Mouse (Mus musculus): ENCODE measurements around the gene Fam163b. TPM values are rescaled to one million over a fixed set of nuclear protein-coding genes. Genes with fewer than 3 reads are reported as not detected.

Gene Fam163b
- total and polyA plus RNA-seq, 3 experiments = not detected

DNA sequence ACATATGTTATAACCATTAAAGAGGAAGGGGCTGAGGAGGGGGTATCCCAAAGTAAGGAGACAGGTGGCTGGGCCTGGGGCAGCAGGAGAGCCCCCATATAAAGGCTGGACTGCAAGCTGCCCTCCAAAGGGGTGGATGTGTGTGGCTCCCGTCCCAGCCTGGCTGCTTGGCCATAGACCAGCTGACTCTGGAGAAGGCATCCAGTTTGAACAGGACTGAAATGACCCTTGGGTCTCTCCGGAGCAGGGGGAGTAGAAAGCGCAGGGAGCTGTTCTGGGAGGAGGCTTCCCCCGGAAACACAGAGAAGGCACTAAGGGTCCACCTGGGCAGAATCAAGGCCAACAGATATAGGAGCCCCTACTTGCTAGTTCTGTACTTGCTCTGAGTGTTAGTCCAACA, 67.5 kb downstream of the Fam163b start:
- no peak overlapping the region for H3K4me3 ChIP-seq (ENCODE audit: control insufficient read depth in 1 of 2, insufficient read depth in 1 of 2, low read depth in 2 of 2, low read length in 2 of 2)
- H3K9me3 ChIP-seq (replicated peaks; ENCODE audit: insufficient read depth, low read length) = no peaks in the 10 kb centered on the region
- peaks cover 0 to 3% of the 10 kb centered on the region in 2 experiments; a peak in 2 of 4 replicates for H3K27me3 ChIP-seq (ENCODE audit: control insufficient read depth in 1 of 2, insufficient read depth in 2 of 2, low read length in 2 of 2)
- no peaks in the 10 kb centered on the region for H3K4me1 ChIP-seq (ENCODE audit: control insufficient read depth in 1 of 2, insufficient read depth in 2 of 2, low read length in 2 of 2)
- H3K79me2 ChIP-seq (ENCODE audit: control insufficient read depth, insufficient read depth, low read length, poor library complexity) = no peaks in the 10 kb centered on the region
- no peak for TF ChIP-seq SMC3 (IDR thresholded peaks at IDR 0.05; ENCODE audit: low read depth, low read length)
- no peak for TF ChIP-seq RCOR1 (IDR thresholded peaks at IDR 0.05; ENCODE audit: low read depth, low read length)
- no peak for TF ChIP-seq NRF1 (IDR thresholded peaks at IDR 0.05; ENCODE audit: insufficient read depth, low read depth, low read length, poor library complexity, severe bottlenecking)
- TF ChIP-seq ETS1 (IDR thresholded peaks at IDR 0.05; ENCODE audit: low read depth, low read length) = no peak
- no peak for TF ChIP-seq ELF1 (IDR thresholded peaks at IDR 0.05; ENCODE audit: low read depth, low read length)
- no peak for TF ChIP-seq JUND (IDR thresholded peaks at IDR 0.05; ENCODE audit: low read depth, low read length)
- no peak for TF ChIP-seq USF1 (IDR thresholded peaks at IDR 0.05; ENCODE audit: low read depth, low read length)
- TF ChIP-seq MYB (IDR thresholded peaks at IDR 0.05; ENCODE audit: low read depth, low read length) = no peak
- TF ChIP-seq E2F4 (IDR thresholded peaks at IDR 0.05; ENCODE audit: borderline replicate concordance, low read depth, low read length) = no peak
- no peak for TF ChIP-seq USF2 (IDR thresholded peaks at IDR 0.05; ENCODE audit: borderline replicate concordance in 1 of 2, insufficient read depth in 1 of 2, low read depth in 1 of 2, low read length in 2 of 2)
- no peak for TF ChIP-seq MAZ (IDR thresholded peaks at IDR 0.05; ENCODE audit: low read depth, low read length)
- no peak for TF ChIP-seq ZNF384 (IDR thresholded peaks at IDR 0.05; ENCODE audit: low read depth, low read length)
- no peak for TF ChIP-seq MAX (IDR thresholded peaks at IDR 0.05; ENCODE audit: low read length)
- TF ChIP-seq GATA1 (IDR thresholded peaks at IDR 0.05; ENCODE audit: low read depth, low read length) = no peak
- no peak for TF ChIP-seq MAFK (IDR thresholded peaks at IDR 0.05; ENCODE audit: borderline replicate concordance, low read depth, low read length)
- no peaks in the 10 kb centered on the region for H3K36me3 ChIP-seq (ENCODE audit: control insufficient read depth in 1 of 2, insufficient read depth in 2 of 2, low read length in 2 of 2)
- H3K27ac ChIP-seq (ENCODE audit: control insufficient read depth, low read depth, low read length) = no peak overlapping the region
- no peak overlapping the region for H3K9ac ChIP-seq (ENCODE audit: control insufficient read depth, low read depth, low read length, poor library complexity, severe bottlenecking)
- no peak for DNase-seq (ENCODE audit: low read depth, low spot score)

DNA sequence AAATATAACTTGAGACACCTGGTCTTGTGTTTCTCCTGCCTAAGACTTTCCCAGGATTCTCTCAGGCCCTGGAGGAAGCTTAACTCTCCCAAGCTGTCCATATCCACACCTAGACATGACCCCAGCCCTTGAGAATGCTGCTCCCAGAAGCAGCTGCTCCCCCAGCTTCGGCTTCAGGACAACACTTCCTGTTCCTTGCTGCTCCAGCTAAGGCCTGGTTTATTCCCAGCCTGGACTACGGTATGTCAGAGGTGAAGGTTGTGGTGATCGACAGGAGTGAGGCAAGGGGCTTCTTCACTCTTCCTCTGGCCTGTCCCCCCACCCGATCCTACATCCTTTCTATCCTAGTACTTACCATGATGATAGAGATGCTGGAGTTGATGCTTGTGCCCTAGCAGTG, 68.9 kb downstream of the Fam163b start:
- TF ChIP-seq MAX (IDR thresholded peaks at IDR 0.05; ENCODE audit: low read length) (no peak), CTCF (IDR thresholded peaks at IDR 0.05 in 2 of 3, conservative IDR thresholded peaks at IDR 0.05 in 1 of 3; ENCODE audit: control insufficient read depth in 1 of 3, insufficient read depth in 1 of 3, low read depth in 2 of 3, low read length in 3 of 3, poor library complexity in 1 of 3, severe bottlenecking in 1 of 3) (no peak), SMC3 (IDR thresholded peaks at IDR 0.05; ENCODE audit: low read depth, low read length) (no peak), GABPA (IDR thresholded peaks at IDR 0.05; ENCODE audit: low read depth, low read length) (no peak)
- Histone ChIP-seq H3K9ac (ENCODE audit: control insufficient read depth, low read depth, low read length, poor library complexity, severe bottlenecking) (no peak overlapping the region), H3K9me3 (replicated peaks; ENCODE audit: insufficient read depth, low read length) (no peaks in the 10 kb centered on the region), H3K27me3 (ENCODE audit: control insufficient read depth in 1 of 2, insufficient read depth in 2 of 2, low read length in 2 of 2) (peaks cover 0 to 3% of the 10 kb centered on the region in 2 experiments; a peak in 2 of 4 replicates), H3K4me3 (ENCODE audit: control insufficient read depth in 1 of 2, insufficient read depth in 1 of 2, low read depth in 2 of 2, low read length in 2 of 2) (no peak overlapping the region), H3K36me3 (ENCODE audit: control insufficient read depth in 1 of 2, insufficient read depth in 2 of 2, low read length in 2 of 2) (no peaks in the 10 kb centered on the region), H3K27ac (ENCODE audit: control insufficient read depth, low read depth, low read length) (no peak overlapping the region), H3K4me1 (ENCODE audit: control insufficient read depth in 1 of 2, insufficient read depth in 2 of 2, low read length in 2 of 2) (no peaks in the 10 kb centered on the region), H3K79me2 (ENCODE audit: control insufficient read depth, insufficient read depth, low read length, poor library complexity) (no peaks in the 10 kb centered on the region)
- no peak for DNase-seq (ENCODE audit: low read depth, low spot score)

Data from MEL (cell line).